Mouse (Mus musculus) testis, postnatal 10 days (tissue): ENCODE results near the gene Kidins220.

Experiments
- DNase-seq: peaks from one replicate; pipeline ENCODE4 v3.0.0; 2021; ENCODE audit warnings: low spot score

The Kidins220 gene

DNA sequence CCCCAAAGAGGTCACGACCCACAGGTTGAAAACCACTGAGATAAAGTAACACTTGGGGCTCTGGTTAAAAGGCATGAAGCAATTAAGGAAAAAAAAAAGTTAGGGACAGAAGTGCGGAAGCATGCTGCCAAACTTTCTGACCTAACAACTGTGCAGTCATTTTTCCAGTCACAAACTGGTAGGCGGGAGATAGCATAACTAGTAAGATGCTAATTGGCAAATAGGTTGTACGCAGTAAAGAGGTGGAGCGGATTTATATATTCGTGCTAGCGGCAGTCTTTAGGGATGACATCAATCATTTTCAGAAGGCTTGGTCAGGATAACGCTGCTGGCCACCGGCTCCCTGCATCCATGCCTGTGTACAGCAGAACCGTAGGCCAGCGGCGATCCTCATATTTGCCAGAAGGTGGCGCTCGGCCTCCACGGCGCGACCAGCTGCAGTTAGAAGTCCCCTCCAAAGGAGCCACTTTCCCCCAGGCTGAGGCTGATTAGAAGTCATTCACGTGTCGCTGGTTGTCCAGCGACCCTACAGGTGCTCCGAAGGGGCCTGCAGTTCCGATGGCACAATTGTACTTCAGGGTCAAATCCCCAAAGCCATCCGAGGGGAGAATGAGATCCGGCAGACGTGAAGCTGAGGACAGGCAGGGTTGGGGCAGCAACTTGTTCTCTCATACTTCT lies 117.4 kb downstream of the Kidins220 start:
- peak; percentile 92 for DNase-seq

DNA sequence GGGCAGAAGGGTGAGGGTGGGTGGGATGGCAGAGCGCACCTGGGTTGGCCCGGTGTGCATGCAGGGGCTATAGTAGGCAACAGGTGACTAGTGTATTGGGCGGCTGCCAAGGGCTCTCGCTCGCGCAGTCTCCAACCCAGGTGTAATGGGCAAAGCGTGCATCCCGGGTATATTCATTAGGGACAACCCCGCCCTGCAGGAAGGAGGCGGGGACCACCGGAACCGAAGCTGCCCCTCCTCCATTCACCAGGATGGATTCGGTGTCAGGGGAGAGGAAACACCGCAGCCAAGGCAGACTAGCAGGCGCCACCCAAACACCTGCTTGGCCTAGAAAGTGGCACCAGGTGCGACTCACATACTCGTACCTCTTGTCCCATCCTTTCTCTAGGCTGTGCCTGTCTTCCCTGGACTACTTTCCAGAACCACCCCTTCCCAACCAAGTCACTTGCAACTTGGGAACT lies 118.1 kb downstream of the Kidins220 start:
- peak; percentile 76 for DNase-seq

- no peak for DNase-seq
Observed at GRCm38 (mm10) chr12:25093241-25093774, 118.6 kb downstream of the Kidins220 start.

GRCm38 (mm10) chr12:25094621-25095521 lies 120.1 kb downstream of the Kidins220 start:
- no peak for DNase-seq

- DNase-seq: peak; percentile 54
Observed at GRCm38 (mm10) chr12:25095538-25095937, 120.8 kb downstream of the Kidins220 start.

- DNase-seq: peak; percentile 96
Observed at GRCm38 (mm10) chr12:25095974-25096639, 121.4 kb downstream of the Kidins220 start.

- DNase-seq: no peak
Observed at GRCm38 (mm10) chr12:25096640-25097051, 121.9 kb downstream of the Kidins220 start.

- DNase-seq: no peak
Observed at GRCm38 (mm10) chr12:25097052-25097209, 122.2 kb downstream of the Kidins220 start, which contains the start of gene Id2. TSS of gene Id2 (minus strand) at chr12:25097140.

GRCm38 (mm10) chr12:25097210-25098160 lies 122.8 kb downstream of the Kidins220 start:
- DNase-seq: no peak

DNA sequence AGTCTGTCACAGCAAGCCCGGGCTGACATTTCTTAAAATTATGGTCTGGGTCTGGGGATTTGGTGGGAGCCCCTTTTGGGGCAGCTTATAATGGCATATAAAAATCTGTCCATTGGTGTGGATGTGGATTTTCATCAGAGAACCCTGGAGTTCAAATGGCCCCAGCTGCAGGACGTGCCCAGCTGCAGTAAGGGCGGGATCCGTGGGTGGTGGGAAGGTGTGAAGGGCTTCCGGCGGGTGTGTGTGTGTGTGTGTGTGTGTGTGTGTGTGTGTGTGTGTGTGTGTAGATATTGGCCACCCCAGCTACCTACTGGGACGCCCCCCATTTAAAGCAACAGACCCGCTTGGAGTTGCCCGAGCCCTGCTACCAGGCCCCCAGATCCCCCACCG lies 123.4 kb downstream of the Kidins220 start:
- DNase-seq: no peak

- DNase-seq: peak; percentile 95
Observed at GRCm38 (mm10) chr12:25098561-25099312, 124.0 kb downstream of the Kidins220 start.

- DNase-seq: peak; percentile 82
Observed at GRCm38 (mm10) chr12:25099313-25099562, 124.5 kb downstream of the Kidins220 start.

GRCm38 (mm10) chr12:25099563-25100408 lies 125.1 kb downstream of the Kidins220 start:
- peak; percentile 70 for DNase-seq

GRCm38 (mm10) chr12:25100411-25101217 lies 125.9 kb downstream of the Kidins220 start:
- DNase-seq: peak; percentile 81

GRCm38 (mm10) chr12:25101389-25101788 lies 126.7 kb downstream of the Kidins220 start:
- DNase-seq: peak; percentile 56

GRCm38 (mm10) chr12:25103911-25104310 lies 129.2 kb downstream of the Kidins220 start:
- no peak for DNase-seq

DNA sequence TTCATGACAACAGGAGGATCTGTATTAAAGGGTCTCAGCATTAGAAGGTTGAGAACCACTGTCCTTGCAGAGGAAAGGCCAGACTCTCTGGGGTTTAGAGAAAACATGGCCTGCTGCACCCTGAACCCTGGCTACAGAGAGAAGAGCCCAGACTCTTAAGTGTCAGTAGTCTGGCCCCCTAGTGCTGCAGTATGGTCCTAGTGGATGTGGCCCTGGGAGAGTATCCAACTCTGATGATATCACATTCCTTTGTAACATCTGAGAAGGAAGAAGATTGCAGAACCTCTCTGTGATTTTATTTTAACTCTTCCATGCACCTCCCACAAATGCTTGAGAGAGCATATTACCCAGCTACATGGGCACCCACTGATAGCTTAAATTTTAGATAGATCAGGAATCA lies 129.8 kb downstream of the Kidins220 start:
- DNase-seq: no peak

DNA sequence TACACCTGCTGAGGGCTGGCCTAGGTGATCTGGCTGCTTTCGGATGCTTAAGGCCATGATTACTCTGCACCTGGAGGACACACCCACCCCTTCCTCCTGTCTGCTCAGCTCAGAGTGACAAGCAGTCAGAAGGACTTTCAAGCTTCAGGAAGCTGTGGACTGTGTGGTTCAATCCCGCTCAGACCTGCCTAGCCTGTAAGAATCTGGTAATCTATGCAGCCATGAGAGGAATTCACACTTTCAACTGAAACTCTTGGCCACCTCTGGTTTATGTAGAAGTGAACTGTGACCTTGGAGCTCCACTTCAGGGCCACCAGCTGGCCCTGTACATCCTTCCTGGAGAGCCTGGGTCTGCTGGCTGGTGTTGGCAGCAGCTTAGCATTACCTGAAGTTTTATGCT lies 134.1 kb downstream of the Kidins220 start:
- DNase-seq: no peak

DNA sequence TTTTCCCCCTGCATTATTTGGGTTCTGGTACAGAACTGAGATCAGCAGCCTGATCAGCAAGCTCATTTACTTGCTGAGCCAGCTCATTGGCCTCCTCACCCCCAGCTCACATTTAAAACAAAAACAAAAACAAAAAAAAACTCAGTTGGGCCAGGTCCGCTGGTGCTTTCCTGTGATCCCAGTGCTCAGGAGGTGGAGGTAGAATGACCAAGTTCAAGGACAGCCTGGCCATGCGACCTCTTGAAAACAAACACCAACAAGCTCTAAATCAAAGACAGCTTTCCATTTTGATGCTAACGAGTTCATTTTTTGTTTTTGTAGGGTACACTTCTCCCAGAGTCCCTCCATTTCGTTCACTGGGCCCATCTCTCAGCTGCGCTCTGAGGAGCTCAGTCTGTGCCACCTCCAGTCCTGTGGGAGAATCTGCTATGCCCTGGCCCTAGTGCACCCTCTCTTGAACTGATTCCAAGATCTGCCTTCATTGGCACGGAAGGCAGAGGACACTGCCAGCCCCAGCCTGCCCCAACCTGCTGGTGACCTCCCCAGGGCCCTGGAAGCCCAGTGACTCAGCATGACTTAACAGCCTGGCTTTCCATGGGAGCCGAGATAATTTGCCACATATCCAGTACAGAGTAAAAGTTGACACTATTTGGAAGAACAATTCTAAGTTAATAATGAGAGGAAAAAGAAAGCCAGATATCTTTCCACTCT lies 135.4 kb downstream of the Kidins220 start:
- DNase-seq: no peak
